34 mouse cellular contexts compared by ENCODE assay signal in genomic region chr16:74517888-74518287, GRCm38 (mm10).
"Had no signal": no experiment of that assay in that cellular context is flagged by ENCODE, and none has a peak within 500 bp of the region (broad histone marks: within the 10 kb centered on the region; RNA-seq: fewer than 3 reads in every experiment).

No protein-coding gene starts in this region.

- H3K36me3 ChIP-seq: heart, embryonic 10.5 days; heart, embryonic 12.5 days; heart, embryonic 13.5 days; heart, embryonic 15.5 days; hindbrain, embryonic 10.5 days; hindbrain, embryonic 12.5 days; hindbrain, embryonic 13.5 days; hindbrain, embryonic 15.5 days; intestine, embryonic 15.5 days; kidney, embryonic 15.5 days had no signal

- ATAC-seq: hindbrain, embryonic 16.5 days; hindbrain, postnatal 0 days; inflammation-experienced regulatory T-cells, adult 6 months; intestine, embryonic 15.5 days; intestine, embryonic 16.5 days; intestine, postnatal 0 days had no signal

- H3K9ac ChIP-seq: heart, embryonic 12.5 days; heart, embryonic 13.5 days; heart, embryonic 15.5 days; hindbrain, embryonic 12.5 days; hindbrain, embryonic 13.5 days; hindbrain, embryonic 14.5 days; hindbrain, embryonic 15.5 days; intestine, embryonic 15.5 days; kidney, embryonic 15.5 days had no signal

- DNase-seq: heart, adult 2 months; heart, postnatal 10 days; heart, postnatal 14 days; heart, postnatal 36 days; heart, postnatal 4 days; kidney, adult 11 months; kidney, adult 18-20 months; kidney, adult 2 months; kidney, adult 8-10 months; kidney, adult 9 months; kidney, postnatal 10 days; kidney, postnatal 14 days; kidney, postnatal 25 days; kidney, postnatal 36 days; kidney, postnatal 4 days had no signal

- H3K9me3 ChIP-seq: heart, embryonic 10.5 days; heart, embryonic 12.5 days; heart, embryonic 13.5 days; heart, embryonic 15.5 days; hindbrain, embryonic 10.5 days; hindbrain, embryonic 12.5 days; hindbrain, embryonic 13.5 days; hindbrain, embryonic 15.5 days; intestine, embryonic 15.5 days; kidney, embryonic 15.5 days had no signal

- H3K4me3 ChIP-seq: heart, adult 2 months; heart, embryonic 10.5 days; heart, embryonic 12.5 days; heart, embryonic 13.5 days; heart, embryonic 15.5 days; hindbrain, embryonic 10.5 days; hindbrain, embryonic 12.5 days; hindbrain, embryonic 13.5 days; hindbrain, embryonic 15.5 days; intestine, embryonic 15.5 days; kidney, embryonic 15.5 days; layer of hippocampus, adult 2 months had no signal

- H3K27me3 ChIP-seq: heart, embryonic 12.5 days; heart, embryonic 13.5 days; heart, embryonic 15.5 days; hindbrain, embryonic 12.5 days; hindbrain, embryonic 13.5 days; hindbrain, embryonic 15.5 days; intestine, embryonic 15.5 days; kidney, embryonic 15.5 days had no signal

- H3K4me1 ChIP-seq: heart, embryonic 10.5 days; hindbrain, embryonic 10.5 days; hindbrain, embryonic 12.5 days; hindbrain, embryonic 13.5 days; hindbrain, embryonic 15.5 days; intestine, embryonic 15.5 days; kidney, embryonic 15.5 days had no signal

- H3K4me2 ChIP-seq: heart, embryonic 11.5 days; heart, embryonic 12.5 days; heart, embryonic 13.5 days; heart, embryonic 15.5 days; hindbrain, embryonic 12.5 days; hindbrain, embryonic 13.5 days; hindbrain, embryonic 14.5 days; hindbrain, embryonic 15.5 days; intestine, embryonic 15.5 days; kidney, embryonic 15.5 days had no signal

- H3K27ac ChIP-seq: heart, adult 2 months; heart, embryonic 10.5 days; heart, embryonic 13.5 days; heart, embryonic 15.5 days; hindbrain, embryonic 10.5 days; hindbrain, embryonic 12.5 days; hindbrain, embryonic 13.5 days; hindbrain, embryonic 14.5 days; hindbrain, embryonic 15.5 days; hindbrain, postnatal 0 days; intestine, embryonic 15.5 days; kidney, embryonic 15.5 days; kidney, postnatal 0 days; layer of hippocampus, adult 2 months had no signal
